Mouse (Mus musculus): Measurements from ENCODE around the gene Krt7. TPM values are rescaled to one million over a fixed set of nuclear protein-coding genes. Genes with fewer than 3 reads are reported as not detected.

Krt7 gene
- polyA plus RNA-seq, 1 experiment = 0.33 TPM

DNA sequence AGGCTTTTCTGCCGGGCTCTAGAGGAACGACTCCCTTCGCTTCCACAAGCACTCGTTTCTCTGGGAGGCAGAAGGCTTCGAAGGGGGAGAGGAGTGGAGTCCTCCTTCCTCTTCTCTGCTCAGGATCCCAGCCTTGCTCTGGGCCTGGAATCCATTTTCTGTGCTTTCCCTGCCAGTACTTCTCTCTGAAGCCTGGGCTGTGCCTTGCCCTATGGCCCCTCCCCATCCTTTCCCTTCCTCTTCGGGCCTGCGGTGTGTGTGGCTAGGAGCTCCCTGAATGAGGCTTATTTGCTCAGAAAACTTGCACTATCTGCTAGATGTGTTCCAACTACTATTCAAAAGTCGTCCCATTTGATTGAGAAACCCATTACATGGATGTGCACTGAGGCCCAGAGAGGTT is 43.3 kb upstream of the Krt7 start:
- H3K4me1 ChIP-seq (ENCODE audit: control insufficient read depth, insufficient read depth, low read length) = peaks cover 9% of the 10 kb centered on the region; the same call in 1 of the 2 replicates
- no peak overlapping the region for H3K27ac ChIP-seq (ENCODE audit: insufficient read depth, low read length)
- DNase-seq = no peak
- H3K27me3 ChIP-seq (ENCODE audit: control insufficient read depth, insufficient read depth, low read length) = no peaks in the 10 kb centered on the region
- TF ChIP-seq CTCF (IDR thresholded peaks at IDR 0.05; ENCODE audit: borderline replicate concordance, insufficient read depth, low read depth, low read length) = no peak
- no peak for TF ChIP-seq POLR2A (IDR thresholded peaks at IDR 0.05; ENCODE audit: borderline replicate concordance, insufficient read depth, low read length)
- no peak overlapping the region for H3K4me3 ChIP-seq (replicated peaks; ENCODE audit: insufficient read depth, low read depth, low read length)
- 90% methylated on average over 8 of the region's 8 CpGs for WGBS

DNA sequence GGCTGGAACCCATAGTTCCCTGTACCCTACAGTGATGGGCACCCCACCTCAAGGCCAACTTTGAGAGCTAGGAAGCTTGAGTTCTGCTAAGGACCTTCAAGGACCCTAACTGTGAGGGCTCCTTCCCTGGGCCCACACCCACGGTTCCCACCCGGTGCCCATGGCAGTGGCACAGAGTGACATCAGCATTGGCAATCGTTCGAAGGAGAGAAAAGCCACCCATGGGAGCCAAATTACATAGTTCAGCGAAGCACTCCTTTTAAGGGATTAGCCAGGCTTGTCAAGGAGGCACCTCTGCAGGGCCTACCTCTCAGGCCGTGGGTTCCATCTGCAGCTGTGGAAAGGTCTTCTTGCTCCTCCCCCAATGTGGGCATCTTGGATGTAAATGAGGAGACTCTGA is 42.8 kb upstream of the Krt7 start:
- H3K4me3 ChIP-seq (replicated peaks; ENCODE audit: insufficient read depth, low read depth, low read length) = no peak overlapping the region
- DNase-seq = no peak
- WGBS = 58% methylated on average over 6 of the region's 6 CpGs
- no peak for TF ChIP-seq POLR2A (IDR thresholded peaks at IDR 0.05; ENCODE audit: borderline replicate concordance, insufficient read depth, low read length)
- TF ChIP-seq CTCF (IDR thresholded peaks at IDR 0.05; ENCODE audit: borderline replicate concordance, insufficient read depth, low read depth, low read length) = no peak
- H3K27me3 ChIP-seq (ENCODE audit: control insufficient read depth, insufficient read depth, low read length) = no peaks in the 10 kb centered on the region
- H3K4me1 ChIP-seq (ENCODE audit: control insufficient read depth, insufficient read depth, low read length) = peaks cover 9% of the 10 kb centered on the region; the same call in 1 of the 2 replicates
- H3K27ac ChIP-seq (ENCODE audit: insufficient read depth, low read length) = no peak overlapping the region

- peaks cover 9% of the 10 kb centered on the region; the same call in 1 of the 2 replicates for H3K4me1 ChIP-seq (ENCODE audit: control insufficient read depth, insufficient read depth, low read length)
- no peak for DNase-seq
- no peaks in the 10 kb centered on the region for H3K27me3 ChIP-seq (ENCODE audit: control insufficient read depth, insufficient read depth, low read length)
- H3K4me3 ChIP-seq (replicated peaks; ENCODE audit: insufficient read depth, low read depth, low read length) = no peak overlapping the region
- TF ChIP-seq CTCF (IDR thresholded peaks at IDR 0.05; ENCODE audit: borderline replicate concordance, insufficient read depth, low read depth, low read length) (no peak), POLR2A (IDR thresholded peaks at IDR 0.05; ENCODE audit: borderline replicate concordance, insufficient read depth, low read length) (no peak)
- H3K27ac ChIP-seq (ENCODE audit: insufficient read depth, low read length) = no peak overlapping the region
- WGBS = 90% methylated on average over 11 of the region's 11 CpGs
Measured at GRCm38 (mm10) chr15:101368502-101369381, 42.1 kb upstream of the Krt7 start.

DNA sequence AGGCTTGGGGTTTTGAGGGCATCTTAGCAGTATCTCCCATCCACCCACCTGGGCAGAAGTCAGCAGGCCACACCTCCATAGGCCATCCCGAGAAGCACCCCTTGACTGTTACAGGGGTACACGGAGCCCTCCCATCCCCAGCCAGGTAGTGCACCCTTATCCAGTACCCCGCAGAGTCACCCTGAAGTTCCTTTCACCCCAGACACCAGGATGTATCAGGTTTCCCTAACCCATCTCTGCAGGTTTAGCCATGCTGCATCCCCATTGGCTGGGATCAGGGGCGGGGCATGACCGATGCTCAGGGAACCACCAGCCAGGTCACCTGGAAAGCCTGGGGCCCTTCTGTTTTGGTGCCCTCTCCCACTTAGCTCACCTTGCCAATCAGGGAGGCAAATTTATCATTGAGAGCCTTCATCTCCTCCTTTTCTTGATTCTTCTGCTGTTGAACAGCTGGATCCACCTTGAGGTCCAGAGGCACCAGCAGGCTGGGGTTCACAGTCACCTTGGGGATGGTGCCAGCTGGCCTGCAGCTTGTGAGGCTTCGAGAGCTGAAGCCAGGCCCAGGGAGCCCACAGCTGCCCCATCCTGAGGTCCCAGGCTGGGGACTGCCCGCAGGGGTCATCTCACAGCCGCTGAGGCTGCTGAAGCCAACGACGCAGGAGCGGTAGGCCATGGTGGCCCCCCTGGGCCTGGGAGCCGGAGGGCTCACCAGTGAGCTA is 41.3 kb upstream of the Krt7 start:
- Histone ChIP-seq H3K27me3 (ENCODE audit: control insufficient read depth, insufficient read depth, low read length) (no peaks in the 10 kb centered on the region), H3K4me1 (ENCODE audit: control insufficient read depth, insufficient read depth, low read length) (peaks cover 9% of the 10 kb centered on the region; the same call in 1 of the 2 replicates), H3K27ac (ENCODE audit: insufficient read depth, low read length) (no peak overlapping the region), H3K4me3 (replicated peaks; ENCODE audit: insufficient read depth, low read depth, low read length) (no peak overlapping the region)
- no peak for DNase-seq
- TF ChIP-seq CTCF (IDR thresholded peaks at IDR 0.05; ENCODE audit: borderline replicate concordance, insufficient read depth, low read depth, low read length) (no peak), POLR2A (IDR thresholded peaks at IDR 0.05; ENCODE audit: borderline replicate concordance, insufficient read depth, low read length) (no peak)
- WGBS = 35% methylated on average over 12 of the region's 12 CpGs

GRCm38 (mm10) chr15:101370101-101370911 is 40.5 kb upstream of the Krt7 start, which contains the start of gene Krt80:
TSS of gene Krt80 (minus strand) at chr15:101370162.
- WGBS = 32% methylated on average over 22 of the region's 22 CpGs
- no peak for DNase-seq
- H3K4me1 ChIP-seq (ENCODE audit: control insufficient read depth, insufficient read depth, low read length) = peaks cover 9% of the 10 kb centered on the region
- H3K4me3 ChIP-seq (replicated peaks; ENCODE audit: insufficient read depth, low read depth, low read length) = no peak within 1 kb of the TSS
- no peaks in the 10 kb centered on the region for H3K27me3 ChIP-seq (ENCODE audit: control insufficient read depth, insufficient read depth, low read length)
- TF ChIP-seq CTCF (IDR thresholded peaks at IDR 0.05; ENCODE audit: borderline replicate concordance, insufficient read depth, low read depth, low read length) = no peak
- H3K27ac ChIP-seq (ENCODE audit: insufficient read depth, low read length) = no peak within 1 kb of the TSS

- no peak for DNase-seq
- H3K4me1 ChIP-seq (ENCODE audit: control insufficient read depth, insufficient read depth, low read length) = peaks cover 20% of the 10 kb centered on the region
- no peak overlapping the region for H3K4me3 ChIP-seq (replicated peaks; ENCODE audit: insufficient read depth, low read depth, low read length)
- no peaks in the 10 kb centered on the region for H3K27me3 ChIP-seq (ENCODE audit: control insufficient read depth, insufficient read depth, low read length)
- TF ChIP-seq CTCF (IDR thresholded peaks at IDR 0.05; ENCODE audit: borderline replicate concordance, insufficient read depth, low read depth, low read length) (no peak), POLR2A (IDR thresholded peaks at IDR 0.05; ENCODE audit: borderline replicate concordance, insufficient read depth, low read length) (no peak)
- 90% methylated on average over 15 of the region's 15 CpGs for WGBS
- H3K27ac ChIP-seq (ENCODE audit: insufficient read depth, low read length) = no peak overlapping the region
Measured at GRCm38 (mm10) chr15:101371141-101371985, 39.5 kb upstream of the Krt7 start.
